Mouse (Mus musculus) frontal cortex, adult (tissue): Measurements from ENCODE around the gene Gramd4.
A peak's percentile ranks its signal among the peaks of the same experiment; 100 is the strongest.
"Not testable (repeated sequence)": the region's sequence is repeated elsewhere in the genome, so short reads cannot be mapped to it uniquely, and the experiment has no call there.

ENCODE experiments used
- ATAC-seq: cut with Nextera tagmentation; 2 replicates; pipeline ENCODE4 v1.9.2; 2017; ENCODE audit warnings: mild to moderate bottlenecking, moderate library complexity, mixed read lengths; ENCODE audit not compliant: low TSS enrichment

Gene Gramd4

DNA sequence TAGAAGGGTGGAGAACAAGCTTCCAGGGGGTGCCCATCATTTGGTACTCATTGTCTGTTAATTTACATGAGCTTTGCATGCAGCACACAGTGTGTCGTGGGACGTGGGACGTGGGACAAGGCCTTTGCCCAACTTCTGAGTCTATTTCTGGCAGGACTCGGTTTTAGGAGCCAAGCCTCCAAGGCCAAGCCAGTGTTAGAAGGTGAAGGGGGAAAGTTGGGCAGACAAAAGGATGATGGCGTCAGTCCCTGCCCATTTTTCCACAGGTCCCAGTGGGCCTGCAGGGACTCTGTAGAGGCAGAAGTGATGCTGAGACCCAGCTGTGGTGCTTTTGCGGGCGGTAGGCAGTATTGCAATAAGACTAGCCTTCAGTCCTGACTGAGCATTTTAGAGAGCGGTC lies 33.1 kb downstream of the Gramd4 start:
- ATAC-seq = no peak

DNA sequence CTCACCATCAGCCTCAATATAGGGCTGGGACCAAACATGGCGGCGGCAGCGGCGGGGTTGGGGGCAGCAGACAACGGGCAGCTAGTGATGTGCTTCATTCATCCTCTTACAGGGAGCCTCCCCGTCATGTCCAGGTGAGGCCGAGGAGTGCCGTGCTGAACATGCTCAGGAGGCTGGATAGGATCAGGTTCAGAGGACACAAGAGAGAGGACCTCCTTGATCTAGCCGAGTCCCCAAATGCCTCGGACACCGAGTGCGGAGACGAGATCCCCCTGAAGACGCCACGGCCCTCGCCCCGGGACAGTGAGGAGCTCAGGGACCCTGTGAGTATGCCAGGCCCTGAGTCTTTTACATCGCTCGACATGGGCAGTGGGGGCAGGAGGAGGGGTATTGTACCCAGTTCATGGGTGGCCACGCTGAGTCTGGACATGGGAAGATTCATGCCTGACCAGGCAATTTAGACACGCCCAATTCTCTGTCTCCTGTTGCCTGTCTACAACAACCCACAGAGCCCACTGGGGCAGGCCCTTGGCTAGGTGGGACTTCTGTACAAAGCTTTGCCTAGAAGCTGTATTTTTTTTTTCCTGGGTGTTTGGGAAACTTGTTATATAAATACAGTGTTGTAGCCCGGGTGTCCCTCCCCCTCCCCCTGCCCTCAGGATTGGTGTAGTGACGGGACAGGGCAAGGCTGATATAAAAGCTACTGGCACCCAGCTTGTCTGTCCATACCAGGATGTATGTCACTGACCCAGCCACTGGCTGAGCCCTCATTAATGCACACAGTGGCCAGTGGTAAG lies 33.9 kb downstream of the Gramd4 start:
- ATAC-seq = no peak

DNA sequence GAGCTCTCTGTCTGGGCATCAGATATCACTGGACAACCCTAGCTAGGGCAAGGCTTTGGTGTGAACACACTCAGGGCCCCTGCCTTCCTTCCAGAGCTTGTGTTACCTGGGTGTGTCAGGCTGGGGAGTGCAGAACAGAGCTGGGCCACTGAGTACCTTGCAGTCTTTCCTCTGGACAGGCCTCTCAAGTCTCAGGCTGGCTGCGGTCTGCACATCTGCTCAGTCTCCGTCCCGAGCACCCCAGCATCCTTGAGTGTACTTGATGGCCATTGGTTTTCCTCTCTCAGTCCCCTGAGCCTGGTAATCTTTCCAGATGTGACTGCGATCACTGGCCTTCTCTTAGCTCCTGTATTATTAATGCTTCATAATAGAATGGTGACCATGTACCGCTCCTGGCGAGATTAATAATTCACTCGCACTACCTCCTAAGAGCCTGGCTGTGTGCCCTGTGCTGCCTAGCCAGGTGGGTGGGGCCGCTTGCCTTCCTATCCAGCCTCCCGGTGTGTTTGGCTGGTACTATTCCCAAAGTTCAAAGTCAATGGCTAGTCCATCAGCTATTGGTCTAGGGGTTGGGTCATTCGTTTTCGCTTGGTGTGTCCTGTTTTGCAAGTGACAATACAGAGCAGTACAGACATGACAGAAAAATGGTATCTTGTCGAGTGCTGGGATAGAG lies 34.6 kb downstream of the Gramd4 start:
- no peak for ATAC-seq

DNA sequence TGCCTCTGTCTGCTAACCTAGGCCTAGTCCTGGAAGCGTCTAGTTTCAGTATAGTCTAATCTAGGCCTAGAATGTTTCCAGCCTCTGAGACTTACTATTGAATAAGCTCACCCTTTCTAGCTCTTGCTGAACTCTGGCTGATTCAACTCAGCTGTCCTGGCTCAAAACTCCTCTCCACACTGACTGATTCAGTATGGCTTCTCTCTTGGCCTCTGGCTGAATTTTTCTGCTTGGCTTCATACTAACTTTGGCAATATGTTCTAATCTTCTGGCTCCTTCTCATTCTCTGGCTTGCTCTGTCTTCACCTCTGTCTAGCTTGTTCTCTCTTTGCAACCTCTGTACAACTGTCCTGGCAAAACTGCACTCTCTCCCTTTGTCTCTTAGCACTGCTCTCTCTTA lies 35.7 kb downstream of the Gramd4 start:
- ATAC-seq = no peak

DNA sequence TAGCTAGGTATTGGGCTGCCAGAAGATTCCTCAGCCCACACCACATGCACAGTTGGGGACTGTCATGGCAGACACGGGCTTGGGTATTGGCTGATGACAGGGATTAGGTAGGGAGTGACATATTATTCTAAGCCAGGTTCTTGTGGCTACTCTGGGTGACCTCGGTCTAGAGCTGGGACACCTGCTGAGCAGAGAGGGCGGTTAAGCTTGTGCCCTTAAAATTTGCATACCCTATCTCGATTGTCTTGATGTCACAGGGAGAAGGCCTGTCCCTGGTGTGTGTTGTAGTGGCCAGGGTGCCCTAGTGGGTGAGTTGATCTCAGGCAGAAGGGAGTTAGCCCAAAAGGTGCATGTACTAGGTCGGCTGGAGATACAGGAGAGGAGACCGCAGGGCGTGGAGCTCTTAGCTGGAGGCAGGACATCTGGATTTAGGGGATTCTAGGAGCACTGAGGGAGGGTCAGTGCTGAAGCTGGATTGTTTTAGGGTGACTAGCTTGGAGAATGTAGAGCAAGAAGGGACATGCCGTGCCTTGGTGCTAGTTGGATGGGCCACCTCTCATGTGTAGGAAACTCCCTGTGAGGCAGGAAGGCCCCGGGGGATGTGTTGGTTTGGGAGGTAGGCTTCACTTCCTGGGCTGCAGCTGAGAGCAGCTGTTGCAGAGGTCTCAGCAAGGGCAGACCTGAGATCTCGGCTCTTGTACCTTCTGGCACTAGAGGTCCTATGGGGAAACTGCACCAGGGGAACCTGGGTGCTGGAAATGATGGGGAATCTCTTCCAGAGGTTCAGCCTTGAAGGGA lies 37.0 kb downstream of the Gramd4 start:
- no peak for ATAC-seq

DNA sequence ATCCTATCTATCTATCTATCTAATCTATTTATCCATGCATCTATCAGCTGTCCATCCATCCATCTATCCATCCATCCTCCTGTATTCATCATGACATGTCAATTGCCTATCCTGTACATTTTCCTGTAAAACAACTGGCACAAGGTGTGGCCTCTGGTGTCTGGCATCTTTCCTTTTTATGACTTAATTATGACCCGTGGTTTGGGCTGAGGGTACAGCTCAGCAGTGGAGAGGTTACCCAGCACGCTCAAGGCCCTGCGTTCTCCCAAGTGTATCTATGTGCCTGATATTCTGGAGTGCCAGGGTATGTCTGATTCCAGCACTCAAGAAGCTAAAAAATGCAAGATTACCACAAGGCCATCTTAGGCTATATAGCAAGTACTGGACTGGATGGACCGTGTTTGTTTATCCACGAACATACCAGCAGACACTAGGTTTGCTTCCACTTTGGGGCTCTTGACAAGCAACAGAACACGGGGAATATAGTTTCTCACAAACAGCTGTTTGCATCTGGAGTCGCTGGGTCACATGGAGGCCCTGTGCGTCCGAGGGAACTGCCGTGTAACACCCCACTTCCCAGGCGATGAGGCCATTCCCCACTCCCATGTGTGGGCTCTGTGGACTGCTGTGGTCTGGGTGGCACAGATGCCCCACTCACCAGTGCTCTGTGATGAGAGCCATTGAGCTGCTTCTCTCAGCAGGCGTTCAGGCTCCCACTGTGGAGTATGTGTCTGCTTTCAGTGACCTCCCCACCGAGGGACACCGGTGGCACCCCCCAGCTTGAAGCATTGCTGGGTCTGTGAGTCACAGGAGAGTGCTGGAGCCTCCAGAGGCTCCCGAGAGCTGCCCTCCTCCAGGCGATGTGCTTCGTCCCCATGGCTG lies 38.5 kb downstream of the Gramd4 start:
- no peak for ATAC-seq

DNA sequence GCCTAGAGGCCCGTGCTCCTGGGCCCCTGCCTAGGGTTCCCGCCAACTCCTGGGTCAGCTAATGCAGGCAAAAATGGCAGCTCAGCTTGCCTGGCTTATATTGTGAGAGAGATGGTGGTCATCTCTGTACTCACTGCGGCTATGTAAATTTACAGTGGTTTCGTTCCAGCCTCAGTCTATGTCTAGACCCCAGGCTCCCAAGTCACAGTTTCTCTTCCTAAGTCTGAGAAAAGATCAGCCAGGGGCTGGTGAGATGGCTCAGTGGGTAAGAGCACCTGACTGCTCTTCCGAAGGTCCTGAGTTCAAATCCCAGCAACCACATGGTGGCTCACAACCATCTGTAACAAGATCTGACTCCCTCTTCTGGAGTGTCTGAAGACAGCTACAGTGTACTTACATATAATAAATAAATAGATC lies 39.1 kb downstream of the Gramd4 start:
- ATAC-seq = not testable (repeated sequence)

DNA sequence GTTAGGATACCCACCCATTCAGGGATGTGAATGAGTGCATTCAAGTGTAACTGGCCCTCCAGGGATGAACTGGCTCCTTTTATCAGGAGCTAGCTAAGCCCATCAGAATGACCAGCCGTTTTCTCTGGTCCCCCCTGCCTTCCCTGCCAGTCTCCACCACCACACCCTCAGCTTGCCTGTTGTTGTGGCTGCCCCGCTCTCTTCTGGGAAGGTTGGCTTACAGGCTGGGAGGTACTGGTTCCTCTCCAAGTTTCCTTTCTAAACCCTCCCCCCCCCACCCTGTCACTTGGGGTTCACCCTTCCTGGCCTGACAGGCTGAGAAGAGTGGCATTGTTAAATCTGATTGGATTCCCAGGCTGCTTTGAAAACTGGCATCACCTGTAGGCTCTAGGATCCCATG lies 40.4 kb downstream of the Gramd4 start:
- no peak for ATAC-seq

DNA sequence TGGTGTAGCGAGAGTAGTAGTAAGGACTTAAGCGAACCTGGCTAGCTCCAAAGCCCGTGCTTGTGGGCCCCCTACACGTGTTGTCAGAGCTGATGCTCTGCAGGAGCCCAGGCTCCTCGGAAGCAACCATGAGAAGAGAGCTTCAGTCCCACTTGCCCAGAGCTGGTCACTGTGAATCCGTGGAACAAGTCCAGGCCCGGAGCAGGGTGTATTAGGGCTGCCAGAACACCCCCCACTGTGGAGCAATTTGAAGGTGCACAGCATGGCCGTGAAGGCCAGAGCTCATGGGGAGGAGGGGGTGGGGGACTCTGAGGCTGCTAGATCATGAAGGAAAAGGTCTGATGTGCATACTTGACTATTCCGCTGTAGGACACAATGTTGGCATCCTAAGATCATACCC lies 44.1 kb downstream of the Gramd4 start:
- ATAC-seq = no peak

DNA sequence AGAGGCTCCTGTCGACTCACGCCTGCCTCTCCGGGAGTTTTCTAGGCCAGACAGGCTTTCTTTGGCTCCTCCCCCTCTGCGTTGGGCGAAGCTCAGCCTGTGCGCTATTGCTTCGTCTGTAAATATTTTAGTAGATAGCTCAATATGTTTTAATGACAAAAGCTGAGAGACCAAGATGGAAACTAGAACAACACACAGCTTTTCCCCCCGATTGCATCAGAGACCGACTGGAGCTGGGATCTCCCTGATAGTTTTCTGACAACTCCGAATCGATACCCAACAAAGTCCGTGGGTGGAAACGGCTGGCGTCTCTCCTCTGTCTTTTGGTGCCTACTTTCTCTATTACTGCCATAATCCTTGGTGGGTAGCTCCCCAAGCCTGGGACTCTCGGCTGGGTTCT lies 44.8 kb downstream of the Gramd4 start:
- no peak for ATAC-seq

DNA sequence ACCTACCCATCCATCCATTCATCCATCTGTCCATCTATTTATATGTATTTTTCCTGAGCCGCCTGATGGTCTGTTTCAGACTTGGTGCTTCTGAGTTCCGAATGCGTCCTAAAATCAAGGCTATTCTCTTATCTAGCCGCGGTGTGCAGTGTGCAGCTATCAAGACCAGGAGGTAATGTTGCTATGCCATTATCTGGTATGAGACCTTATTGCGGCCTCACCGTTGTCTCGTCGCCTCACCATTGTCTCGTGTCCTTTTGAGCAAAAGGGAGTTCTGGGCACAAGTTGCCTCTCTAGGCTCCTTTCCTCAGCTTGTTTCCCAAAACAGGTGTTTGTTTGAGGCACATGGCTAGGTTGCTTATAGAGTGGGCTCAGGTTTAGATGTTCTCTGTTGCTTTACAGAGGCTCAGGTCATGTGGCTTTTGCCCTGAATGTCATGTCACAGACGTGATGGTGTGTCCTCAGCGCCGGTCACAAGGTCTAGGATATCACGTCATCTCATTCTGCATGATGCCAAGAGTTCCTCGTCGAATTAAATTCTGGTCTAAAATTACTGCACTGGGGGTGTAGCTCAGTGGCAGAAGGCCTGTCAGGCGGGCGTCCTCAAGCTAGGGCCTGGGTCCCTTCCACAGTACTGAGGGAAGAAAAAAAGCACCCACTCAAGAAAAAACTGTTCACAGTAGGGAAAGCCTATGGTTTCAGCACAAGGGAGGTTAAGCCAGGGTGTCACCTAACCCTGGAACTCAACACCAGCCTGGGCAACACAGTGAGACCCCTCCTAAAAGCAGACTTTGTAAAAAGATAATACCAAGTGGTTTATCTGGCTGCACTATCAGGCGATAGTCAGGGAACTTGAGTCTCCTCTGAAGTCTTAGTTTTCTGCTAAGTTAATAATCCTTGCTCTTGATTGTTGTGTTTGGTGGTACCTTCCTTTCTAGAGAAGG lies 47.2 kb downstream of the Gramd4 start:
- ATAC-seq = no peak

DNA sequence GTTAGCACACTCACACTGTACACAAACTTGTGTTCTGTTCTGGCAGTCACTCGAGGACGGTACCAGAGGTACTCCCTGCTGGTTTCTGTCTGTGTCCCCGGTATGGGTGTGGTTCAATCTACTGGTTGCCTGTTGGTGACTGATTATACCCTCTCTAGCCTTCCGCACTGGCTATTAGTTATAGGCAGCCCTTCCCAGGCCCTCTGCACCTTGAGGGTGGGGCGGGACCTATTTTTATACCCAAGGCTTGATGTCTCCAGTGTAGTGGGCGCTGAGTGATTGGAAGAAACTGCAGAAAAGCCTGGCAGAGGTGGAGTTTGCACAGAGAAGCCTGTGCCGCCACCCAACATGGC lies 47.8 kb downstream of the Gramd4 start:
- no peak for ATAC-seq

DNA sequence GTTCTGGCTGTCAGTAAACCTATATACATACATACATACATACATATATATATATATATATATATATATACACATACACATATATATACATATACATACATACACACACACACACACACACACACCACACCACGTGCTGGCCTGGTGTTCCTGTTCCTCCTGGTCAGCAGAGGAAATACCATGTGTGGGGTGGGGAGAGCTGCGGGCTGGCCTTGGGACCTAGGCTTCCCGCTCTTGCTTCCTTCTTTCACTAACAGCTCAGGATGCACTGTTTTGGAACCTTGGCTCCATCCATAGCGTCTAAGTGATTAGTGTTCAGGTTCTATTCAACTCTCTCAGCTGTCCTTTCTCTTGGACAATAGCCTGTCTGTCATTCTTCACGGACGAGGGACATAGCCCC lies 48.3 kb downstream of the Gramd4 start:
- no peak for ATAC-seq

DNA sequence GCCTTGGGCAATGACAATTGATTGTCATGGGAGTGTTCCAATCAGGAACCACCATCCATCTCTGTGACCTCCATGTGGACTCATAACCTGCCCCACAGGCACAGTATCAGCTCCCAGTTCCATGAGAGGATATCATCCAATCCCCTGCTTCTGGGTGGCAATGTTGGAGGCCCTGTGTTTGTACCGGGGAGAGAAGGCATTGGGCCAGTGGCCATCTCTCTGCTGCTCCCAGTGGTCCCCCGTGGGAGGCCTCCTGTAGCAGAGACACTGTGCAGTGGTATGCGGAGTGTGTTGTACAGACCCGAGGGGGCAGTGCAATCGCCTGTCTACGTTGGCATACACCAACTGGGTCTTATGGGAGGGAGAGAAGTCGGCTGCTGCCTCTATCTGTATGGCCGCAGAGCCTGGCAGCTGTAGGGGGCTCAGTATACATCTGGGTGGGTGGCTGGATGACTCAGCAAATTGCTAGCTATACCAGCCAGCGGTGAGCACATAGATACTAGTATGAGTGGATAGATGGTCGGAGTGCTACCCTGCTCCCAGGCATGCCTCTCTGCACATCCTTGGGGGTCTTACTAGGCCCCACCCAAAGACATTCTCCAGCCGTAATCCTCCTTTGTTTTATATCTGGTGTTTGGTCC lies 50.5 kb downstream of the Gramd4 start:
- no peak for ATAC-seq

DNA sequence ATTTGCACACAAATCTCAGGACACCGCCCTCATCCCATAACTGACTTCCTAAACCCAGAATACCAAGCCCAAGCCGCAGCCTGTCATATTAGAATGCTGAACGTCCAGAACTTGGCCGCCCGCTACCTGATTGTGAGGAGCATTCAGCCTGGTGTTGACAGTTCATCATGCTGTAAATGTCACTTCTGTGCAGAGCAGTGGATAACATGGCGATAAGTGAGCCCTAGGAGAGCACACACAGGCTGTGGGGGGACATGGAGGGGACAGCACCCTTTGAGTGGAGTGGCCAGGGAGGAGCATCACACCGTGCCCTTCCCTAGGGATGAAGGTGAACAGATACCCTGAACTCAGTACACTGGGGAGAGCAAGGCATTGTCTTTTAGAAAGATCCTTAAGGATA lies 51.8 kb downstream of the Gramd4 start:
- no peak for ATAC-seq

DNA sequence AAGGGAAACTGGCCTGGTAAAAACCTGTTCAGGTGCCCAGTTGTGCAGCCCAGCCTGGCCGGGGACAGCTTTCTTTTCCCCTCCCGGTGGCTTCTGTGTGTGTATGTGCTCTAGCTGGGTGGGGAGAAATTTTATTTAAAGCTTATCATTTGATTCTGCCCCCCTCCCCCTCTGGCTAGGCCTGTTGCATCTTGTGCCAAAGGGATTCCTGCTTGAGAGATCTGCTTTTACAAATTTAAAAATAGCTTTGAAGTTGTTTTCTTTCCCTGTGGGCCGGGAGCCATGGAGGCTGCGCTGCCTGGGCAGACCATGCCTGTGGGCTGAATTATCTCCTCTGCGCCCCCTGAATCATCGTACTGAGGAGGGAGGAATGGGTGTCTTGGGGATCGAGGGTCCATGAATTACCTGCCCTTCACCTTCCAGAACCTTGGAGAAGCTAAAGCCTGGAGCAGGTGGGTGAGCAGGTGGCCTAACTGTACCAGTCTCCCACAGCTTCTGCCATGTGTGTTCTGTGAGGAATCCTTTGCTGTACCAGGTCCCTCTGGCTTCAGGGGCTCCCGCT lies 52.2 kb downstream of the Gramd4 start:
- ATAC-seq = peak; percentile 51

DNA sequence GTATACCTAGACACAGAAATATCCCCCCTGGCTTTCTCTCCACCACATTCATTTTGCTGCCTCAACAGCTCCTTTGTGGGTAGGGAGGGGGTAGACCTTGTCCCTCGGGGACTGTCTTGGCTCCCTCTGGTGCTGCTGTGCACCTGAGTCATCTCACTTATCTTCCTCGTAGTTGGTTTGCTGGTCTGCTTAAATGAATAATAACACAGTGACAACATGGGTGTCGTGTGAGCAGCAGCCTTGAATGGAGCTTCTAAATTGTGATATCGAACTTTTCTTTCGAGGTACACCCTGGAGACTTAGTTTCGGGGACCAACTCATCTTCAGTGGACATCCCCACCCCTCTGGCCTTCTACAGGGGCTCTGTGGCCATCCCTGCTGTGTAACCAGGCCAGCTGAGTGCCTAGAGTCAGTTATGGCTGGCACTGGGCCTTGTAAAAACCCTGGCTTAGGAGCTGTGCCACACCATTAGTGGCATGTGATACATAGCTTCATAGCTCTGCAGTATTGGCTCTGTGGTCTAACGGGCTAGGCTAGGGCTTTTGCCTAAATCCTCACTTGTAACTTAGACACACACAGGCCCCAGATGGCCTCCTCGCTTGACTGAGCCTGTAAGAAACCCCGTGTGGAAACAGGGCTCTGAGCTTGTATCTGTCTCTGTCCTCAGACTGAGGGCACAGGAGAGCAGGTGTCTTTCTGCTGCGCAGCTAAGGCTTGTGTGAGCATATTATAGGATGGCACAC lies 53.0 kb downstream of the Gramd4 start:
- no peak for ATAC-seq

DNA sequence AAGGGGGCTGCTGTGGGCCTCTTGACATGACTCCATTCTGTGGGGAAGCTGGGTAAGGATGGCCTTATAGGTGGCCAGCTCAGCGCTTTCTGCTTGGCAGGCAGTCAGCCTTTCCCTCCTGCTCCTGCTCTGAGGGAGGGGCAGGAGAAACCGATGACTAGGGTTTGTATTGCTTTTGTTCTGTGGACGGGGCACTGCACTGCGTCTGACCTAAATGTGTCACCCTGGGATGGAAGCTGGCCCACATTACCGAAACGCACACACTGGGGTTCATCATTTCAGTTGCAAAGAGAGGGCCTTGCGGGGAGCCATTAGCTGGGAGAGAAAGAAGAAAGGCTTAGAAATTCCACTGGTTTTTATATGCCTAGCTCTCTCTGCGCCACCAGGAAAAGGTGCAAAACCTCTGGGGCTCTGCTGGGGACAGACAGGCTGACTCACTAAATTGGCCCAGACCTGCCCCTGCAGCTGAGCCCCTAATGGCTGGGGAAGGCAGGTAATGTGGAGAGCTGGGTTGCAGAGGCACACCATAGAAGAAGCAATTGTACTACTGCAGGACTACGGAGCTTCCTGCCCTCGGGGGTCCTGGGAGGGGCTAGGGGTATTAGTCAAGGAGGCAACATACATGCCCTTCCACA lies 55.3 kb downstream of the Gramd4 start:
- ATAC-seq = no peak

DNA sequence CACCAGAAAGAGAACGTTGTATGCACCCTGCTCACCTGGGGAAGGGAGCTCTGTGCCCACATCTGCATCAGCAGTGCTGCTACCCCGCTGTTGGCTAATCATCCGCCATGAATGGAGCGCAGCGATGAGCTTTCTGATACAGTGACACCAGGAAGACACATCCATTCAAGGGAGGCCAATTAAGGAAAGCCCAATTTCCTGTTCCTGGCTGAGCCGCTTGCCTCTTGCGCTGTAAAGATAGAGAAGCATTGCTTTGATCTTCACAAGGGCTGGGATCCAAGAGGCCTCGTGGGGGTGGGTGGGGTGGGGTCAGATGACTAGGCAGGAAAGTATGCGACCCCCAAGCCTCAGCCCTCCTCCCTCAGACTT lies 55.8 kb downstream of the Gramd4 start:
- ATAC-seq = no peak
